Mouse (Mus musculus) kidney, adult 2 months (tissue): ENCODE measurements around the gene Mt1. TPM values are rescaled to one million over a fixed set of nuclear protein-coding genes. Genes with fewer than 3 reads are reported as not detected.
"Not testable (repeated sequence)": the region's sequence is repeated elsewhere in the genome, so short reads cannot be mapped to it uniquely, and the experiment has no call there.

Source experiments
- DNase-seq: peaks from one replicate; pipeline ENCODE4 v3.0.0; 2021
- H3K27ac ChIP-seq: fragments of 200-500 bp; 2 replicates; pipeline ENCODE4 v1.5.1; 2012; ENCODE audit warnings: low read depth, low read length, control low read depth, inconsistent platforms; ENCODE audit not compliant: insufficient read depth
- H3K27me3 ChIP-seq: fragments of 200-500 bp; replicated peaks from 2 replicates; pipeline ENCODE4 v1.6.1; 2012; ENCODE audit warnings: mild to moderate bottlenecking, moderate library complexity, low read length, inconsistent platforms; ENCODE audit not compliant: control insufficient read depth, insufficient read depth
- H3K36me3 ChIP-seq: fragments of 200-500 bp; 2 replicates; pipeline ENCODE4 v1.6.1; 2012; ENCODE audit warnings: mild to moderate bottlenecking, moderate library complexity, low read length, inconsistent platforms; ENCODE audit not compliant: control insufficient read depth, insufficient read depth
- H3K4me1 ChIP-seq: fragments of 200-500 bp; 2 replicates; pipeline ENCODE4 v1.6.1; 2011; ENCODE audit warnings: low read length; ENCODE audit not compliant: control insufficient read depth, insufficient read depth
- H3K4me3 ChIP-seq: fragments of 200-500 bp; 2 replicates; pipeline ENCODE4 v1.5.1; 2011; ENCODE audit warnings: mild to moderate bottlenecking, low read depth, low read length, control low read depth; ENCODE audit not compliant: insufficient read depth
- CTCF ChIP-seq: fragments of 200-500 bp; conservative IDR thresholded peaks from 2 replicates; pipeline ENCODE4 v1.5.1; 2011; ENCODE audit warnings: low read depth, mild to moderate bottlenecking, control low read depth, low read length, moderate library complexity, mixed read lengths; ENCODE audit not compliant: insufficient read depth, insufficient read length
- POLR2A ChIP-seq: fragments of 200-500 bp; IDR thresholded peaks from one replicate; pipeline ENCODE4 v1.6.1; 2011; ENCODE audit warnings: low read depth, low read length, control low read depth
- WGBS: fragments of 180-500 bp; shearing (Covaris S2); methylation state at CpG from one replicate; pipeline ENCODE4 v1.1.7; 2018; 5-methylcytosine and 5-hydroxymethylcytosine counted together
- polyA plus RNA-seq: library from polyadenylated mRNA; depleted of rRNA; stranded (reverse); fragments of >200 nt; gene quantifications from 2 replicates; pipeline ENCODE4 v1.2.3, GENCODE M21; 2012

The Mt1 gene
- polyA plus RNA-seq, 1 experiment, result 906 TPM

GRCm38 (mm10) chr8:94140266-94140795, 38.6 kb upstream of the Mt1 start:
- Histone ChIP-seq H3K36me3 (no peaks in the 10 kb centered on the region), H3K4me3 (no peak overlapping the region), H3K27ac (no peak overlapping the region), H3K4me1 (no peaks in the 10 kb centered on the region), H3K27me3 (no peaks in the 10 kb centered on the region)
- no peak for DNase-seq
- 86% methylated on average over 4 of the region's 4 CpGs for WGBS
- TF ChIP-seq POLR2A (no peak), CTCF (no peak)

GRCm38 (mm10) chr8:94148236-94148635, 30.6 kb upstream of the Mt1 start:
- no peak for DNase-seq
- H3K36me3 ChIP-seq, result no peaks in the 10 kb centered on the region
- TF ChIP-seq CTCF (no peak), POLR2A (no peak)
- no peak overlapping the region for H3K27ac ChIP-seq
- WGBS, result 46% methylated on average over 5 of the region's 5 CpGs
- H3K4me1 ChIP-seq, result no peaks in the 10 kb centered on the region
- H3K27me3 ChIP-seq, result no peaks in the 10 kb centered on the region
- H3K4me3 ChIP-seq, result no peak overlapping the region

- Histone ChIP-seq H3K36me3 (no peaks in the 10 kb centered on the region), H3K4me1 (no peaks in the 10 kb centered on the region), H3K27me3 (no peaks in the 10 kb centered on the region), H3K4me3 (no peak overlapping the region), H3K27ac (no peak overlapping the region)
- no peak for DNase-seq
- 78% methylated on average over 5 of the region's 5 CpGs for WGBS
- TF ChIP-seq POLR2A (no peak), CTCF (no peak)
Observed at GRCm38 (mm10) chr8:94150925-94151324, 28.0 kb upstream of the Mt1 start.

- peak; percentile 36 for DNase-seq
- H3K4me1 ChIP-seq, result no peaks in the 10 kb centered on the region
- 5% methylated on average over 29 of the region's 29 CpGs for WGBS
- peak within 1 kb of the TSS; percentile 11; the same call in 1 of the 2 replicates for H3K4me3 ChIP-seq
- H3K27ac ChIP-seq, result no peak within 1 kb of the TSS
- no peaks in the 10 kb centered on the region for H3K36me3 ChIP-seq
- no peak for TF ChIP-seq CTCF
- TF ChIP-seq POLR2A, result no peak
- H3K27me3 ChIP-seq, result no peaks in the 10 kb centered on the region
Observed at GRCm38 (mm10) chr8:94152513-94153300, 26.2 kb upstream of the Mt1 start, which contains the start of gene Mt3. TSS of gene Mt3 (plus strand) at chr8:94152607.

GRCm38 (mm10) chr8:94153451-94153850, 25.4 kb upstream of the Mt1 start:
- TF ChIP-seq CTCF (no peak), POLR2A (no peak)
- Histone ChIP-seq H3K27me3 (no peaks in the 10 kb centered on the region), H3K27ac (no peak overlapping the region), H3K4me3 (no peak overlapping the region), H3K36me3 (no peaks in the 10 kb centered on the region), H3K4me1 (no peaks in the 10 kb centered on the region)
- 41% methylated on average over 7 of the region's 7 CpGs for WGBS
- no peak for DNase-seq

- no peaks in the 10 kb centered on the region for H3K36me3 ChIP-seq
- no peaks in the 10 kb centered on the region for H3K27me3 ChIP-seq
- H3K4me3 ChIP-seq, result no peak overlapping the region
- H3K27ac ChIP-seq, result no peak overlapping the region
- no peak for DNase-seq
- 62% methylated on average over 6 of the region's 6 CpGs for whole genome bisulfite sequencing
- no peaks in the 10 kb centered on the region for H3K4me1 ChIP-seq
- TF ChIP-seq POLR2A (no peak), CTCF (no peak)
Observed at GRCm38 (mm10) chr8:94154537-94154936, 24.3 kb upstream of the Mt1 start.

- TF ChIP-seq POLR2A, result no peak
- no peak for TF ChIP-seq CTCF
- Histone ChIP-seq H3K27me3 (no peaks in the 10 kb centered on the region), H3K4me3 (no peak overlapping the region), H3K36me3 (no peaks in the 10 kb centered on the region), H3K27ac (0 out of 2 replicates have a peak overlapping the region, but pooled peaks have one; percentile 27), H3K4me1 (no peaks in the 10 kb centered on the region)
- 51% methylated on average over 4 of the region's 4 CpGs for WGBS
- DNase-seq, result peak; percentile 53
Observed at GRCm38 (mm10) chr8:94156092-94156491, 22.8 kb upstream of the Mt1 start.

GRCm38 (mm10) chr8:94165772-94166171, 13.1 kb upstream of the Mt1 start:
- not testable (repeated sequence) for H3K36me3 ChIP-seq, H3K4me3 ChIP-seq, H3K4me1 ChIP-seq, DNase-seq, H3K27ac ChIP-seq, H3K27me3 ChIP-seq
- 87% methylated on average over 8 of the region's 8 CpGs for WGBS
